Mouse (Mus musculus): ENCODE data around the gene Sh3d21. TPM values are rescaled to one million over a fixed set of nuclear protein-coding genes. Genes with fewer than 3 reads are reported as not detected.

Sh3d21 gene
- polyA plus RNA-seq (2017; shearing (Covaris generic)), result 0.73 TPM

DNA sequence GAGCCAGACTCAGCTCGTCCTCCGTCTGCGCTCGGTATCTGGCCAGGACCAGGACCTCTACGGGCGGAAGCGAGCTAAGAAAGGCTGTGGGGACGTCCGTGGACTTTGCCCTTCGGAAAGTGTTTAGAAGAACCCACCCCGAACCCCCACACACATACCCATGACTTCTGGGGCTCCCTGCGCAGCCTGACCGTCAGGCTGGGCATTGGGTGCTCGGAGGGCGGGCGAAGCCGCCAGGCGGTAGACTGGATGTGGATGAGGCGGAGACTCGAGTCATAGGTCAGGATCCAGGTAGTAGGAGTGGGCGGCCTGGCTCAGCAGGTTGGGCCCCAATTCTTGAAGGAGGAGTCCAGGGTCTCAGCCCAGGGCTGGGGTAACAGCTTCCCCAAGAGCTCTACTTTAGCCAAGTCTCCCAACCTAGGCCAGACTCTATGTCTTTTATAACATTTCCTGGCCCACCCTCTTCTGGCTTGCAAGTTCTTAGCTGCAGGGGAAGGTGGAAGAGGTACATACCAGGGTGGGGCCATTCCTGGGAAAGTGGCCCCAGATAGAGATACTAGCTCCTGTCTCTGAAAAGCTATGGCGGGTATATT is at the start of gene Sh3d21:
Gene Sh3d21, minus strand, starts transcription at position 425 of the 593 bp plus-strand sequence.

DNA sequence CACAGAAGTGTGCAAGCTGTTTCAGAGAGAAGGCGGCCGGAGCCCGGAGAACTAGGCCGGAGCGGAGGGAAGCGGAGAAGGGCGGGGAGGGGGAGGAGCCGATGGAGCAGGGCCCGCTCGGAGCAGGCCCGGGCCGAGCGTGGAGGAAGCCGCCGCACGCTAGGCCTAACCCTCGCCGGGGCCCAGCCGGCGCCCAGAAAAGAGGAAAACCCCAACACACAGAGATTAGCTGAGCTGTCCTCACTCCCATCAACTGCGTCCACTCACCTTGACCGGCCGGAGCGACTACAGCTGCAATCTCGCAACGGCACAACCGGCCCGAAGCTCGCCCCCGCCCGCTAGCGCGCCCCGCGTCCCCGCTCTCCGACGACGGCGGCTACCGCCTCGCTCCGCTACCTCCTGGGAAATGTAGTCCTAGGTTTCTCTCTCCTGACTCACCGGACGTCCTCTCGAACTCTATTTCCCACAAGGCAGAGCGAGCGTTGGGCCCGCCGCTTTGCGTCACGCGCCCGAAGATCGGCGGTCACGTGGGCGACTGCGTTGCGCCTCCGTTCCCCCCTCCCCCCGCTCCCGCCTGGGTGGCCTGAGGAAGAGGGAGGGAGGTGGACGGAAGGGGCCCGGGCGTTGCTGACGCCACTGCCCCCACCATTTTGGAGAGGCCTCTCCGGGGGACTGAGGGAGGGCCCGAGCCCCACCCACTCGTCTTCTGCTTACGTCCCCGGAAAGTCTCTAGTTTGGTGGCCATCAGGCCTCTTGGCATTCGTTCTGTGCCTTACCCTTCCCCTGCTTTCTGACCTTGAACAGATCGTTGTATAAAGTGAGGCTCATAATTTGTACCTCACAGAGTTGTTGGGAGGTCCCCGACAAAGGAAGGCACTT is 39.3 kb upstream of the Sh3d21 start, which contains the start of gene Thrap3:
Gene Thrap3, minus strand, starts transcription at position 458 of the 879 bp plus-strand sequence.

DNA sequence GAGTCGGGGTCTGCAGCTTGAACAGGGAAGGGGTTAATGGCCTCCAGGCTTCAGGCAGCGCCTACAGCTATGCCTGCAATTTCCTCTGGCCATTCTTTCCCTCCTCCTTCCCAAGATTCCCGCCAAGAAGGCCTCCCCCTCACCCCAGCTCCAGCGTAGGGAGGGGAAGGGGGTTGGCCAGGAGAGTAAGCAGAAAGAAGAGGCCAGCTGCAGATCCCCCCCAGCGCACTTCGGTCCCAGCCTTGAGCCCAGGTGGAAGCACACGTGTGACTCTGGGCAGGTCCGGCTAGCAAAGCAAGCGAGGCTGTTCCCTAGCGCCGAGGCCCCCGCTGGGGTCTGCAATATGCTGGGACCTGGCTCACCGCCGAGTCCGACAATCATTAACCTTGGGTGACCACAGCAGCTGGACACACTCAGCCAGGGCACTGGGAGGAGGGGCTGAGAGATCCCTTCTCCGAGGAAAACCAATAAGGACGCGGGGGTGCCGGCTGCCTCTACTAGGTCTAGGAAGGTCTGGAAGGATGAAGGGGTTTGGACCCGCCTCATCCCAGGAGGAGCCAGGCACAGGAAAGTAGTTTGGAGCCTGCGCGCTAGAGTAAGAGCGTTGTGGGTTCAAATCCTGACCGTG is 15.6 kb downstream of the Sh3d21 start, which contains the start of gene Eva1b:
Gene Eva1b, plus strand, starts transcription at position 212 of the 628 bp plus-strand sequence.

DNA sequence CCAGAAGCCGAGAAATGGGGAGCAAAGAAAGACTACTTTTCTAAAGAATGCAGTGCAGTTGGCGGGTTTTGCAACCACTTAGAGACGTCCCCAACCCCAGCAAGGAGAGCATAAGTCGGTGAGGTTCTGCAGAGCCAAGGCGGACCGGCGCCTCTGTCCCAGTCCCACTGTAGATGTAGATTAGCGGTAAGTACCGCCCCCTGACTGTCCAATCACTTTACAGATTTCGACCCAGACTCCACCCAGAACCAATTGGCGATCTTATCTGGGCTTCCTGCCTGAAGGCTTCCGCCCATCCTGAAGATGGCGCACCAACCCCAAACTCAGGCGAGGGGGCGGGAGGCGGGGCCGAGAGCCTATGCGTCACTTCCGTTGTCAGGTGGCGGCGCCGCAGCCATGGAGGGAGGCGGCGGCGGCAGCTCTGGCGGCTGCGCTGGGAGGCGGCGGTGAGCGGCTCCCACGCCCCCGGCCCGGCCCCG is 59.7 kb downstream of the Sh3d21 start, which contains the start of gene Stk40:
Gene Stk40, plus strand, starts transcription at position 368 of the 479 bp plus-strand sequence.

Other genes starting within 250 kb of the Sh3d21 start
- gene Csf3r, start 138.9 kb downstream of the Sh3d21 start, polyA plus RNA-seq (2017; shearing (Covaris generic)), result 0.56 TPM
- 74.8 TPM for gene Mrps15, start 116.6 kb downstream of the Sh3d21 start, polyA plus RNA-seq (2017; shearing (Covaris generic))
- 0.51 TPM for gene Oscp1, start 104.9 kb downstream of the Sh3d21 start, polyA plus RNA-seq (2017; shearing (Covaris generic))
- gene Lsm10, start 66.9 kb downstream of the Sh3d21 start, polyA plus RNA-seq (2017; shearing (Covaris generic)), result 22.3 TPM
- 66.4 TPM for gene Stk40, start 59.5 kb downstream of the Sh3d21 start, polyA plus RNA-seq (2017; shearing (Covaris generic))
- gene Eva1b, start 15.7 kb downstream of the Sh3d21 start, polyA plus RNA-seq (2017; shearing (Covaris generic)), result 12.7 TPM
- gene Thrap3, start 39.3 kb upstream of the Sh3d21 start, polyA plus RNA-seq (2017; shearing (Covaris generic)), result 221 TPM
- 44.2 TPM for gene Map7d1, start 92.9 kb upstream of the Sh3d21 start, polyA plus RNA-seq (2017; shearing (Covaris generic))
- gene Trappc3, start 98.8 kb upstream of the Sh3d21 start, polyA plus RNA-seq (2017; shearing (Covaris generic)), result 65.2 TPM
- gene Col8a2, start 123.3 kb upstream of the Sh3d21 start, polyA plus RNA-seq (2017; shearing (Covaris generic)), result not detected
- 43.0 TPM for gene Adprhl2, start 158.2 kb upstream of the Sh3d21 start, polyA plus RNA-seq (2017; shearing (Covaris generic))
- gene Tekt2, start 162.2 kb upstream of the Sh3d21 start, polyA plus RNA-seq (2017; shearing (Covaris generic)), result not detected